Mouse (Mus musculus) layer of hippocampus, adult 11-12 months (tissue): ENCODE results near the gene Zyx.
A peak's percentile ranks its signal among the peaks of the same experiment; 100 is the strongest.

Experiments used
- DNase-seq: peaks from one replicate; pipeline ENCODE4 v3.0.0; 2022; ENCODE audit warnings: low spot score

Gene Zyx

GRCm38 (mm10) chr6:42349426-42350020 is at the start of gene Zyx:
TSS of gene Zyx (plus strand) at chr6:42349630.
- DNase-seq, result peak; percentile 86

- DNase-seq, result no peak
Measured at GRCm38 (mm10) chr6:42309816-42310378, 39.5 kb upstream of the Zyx start.

- DNase-seq, result no peak
Measured at GRCm38 (mm10) chr6:42310427-42311053, 38.9 kb upstream of the Zyx start.

- DNase-seq, result no peak
Measured at GRCm38 (mm10) chr6:42318293-42318692, 31.1 kb upstream of the Zyx start.

- DNase-seq, result no peak
Measured at GRCm38 (mm10) chr6:42323371-42324066, 25.9 kb upstream of the Zyx start.

GRCm38 (mm10) chr6:42324067-42324481 is 25.4 kb upstream of the Zyx start:
- DNase-seq, result no peak

- peak; percentile 69 for DNase-seq
Measured at GRCm38 (mm10) chr6:42324482-42325267, 24.8 kb upstream of the Zyx start, which contains the start of gene Fam131b. TSS of gene Fam131b (minus strand) at chr6:42324643.

- peak; percentile 90 for DNase-seq
Measured at GRCm38 (mm10) chr6:42325268-42325609, 24.2 kb upstream of the Zyx start.

- no peak for DNase-seq
Measured at GRCm38 (mm10) chr6:42326509-42326908, 22.9 kb upstream of the Zyx start.

- no peak for DNase-seq
Measured at GRCm38 (mm10) chr6:42328757-42329156, 20.7 kb upstream of the Zyx start.

GRCm38 (mm10) chr6:42330216-42330615 is 19.2 kb upstream of the Zyx start:
- no peak for DNase-seq

GRCm38 (mm10) chr6:42330946-42331345 is 18.5 kb upstream of the Zyx start:
- DNase-seq, result no peak

GRCm38 (mm10) chr6:42339189-42339588 is 10.2 kb upstream of the Zyx start:
- DNase-seq, result no peak

- no peak for DNase-seq
Measured at GRCm38 (mm10) chr6:42339981-42340380, 9.4 kb upstream of the Zyx start.

- DNase-seq, result no peak
Measured at GRCm38 (mm10) chr6:42342171-42342570, 7.3 kb upstream of the Zyx start.

- DNase-seq, result peak; percentile 44
Measured at GRCm38 (mm10) chr6:42343361-42344120, 5.9 kb upstream of the Zyx start.

- no peak for DNase-seq
Measured at GRCm38 (mm10) chr6:42344255-42344654, 5.2 kb upstream of the Zyx start.

- DNase-seq, result no peak
Measured at GRCm38 (mm10) chr6:42348281-42349005, 987 bp upstream of the Zyx start.

- peak; percentile 83 for DNase-seq
Measured at GRCm38 (mm10) chr6:42349006-42349425, 414 bp upstream of the Zyx start.
